Comparison of ENCODE assay signal across 8 mouse cellular contexts in genomic region chr8:118443361-118443760, GRCm38 (mm10).
DNase-seq lines count a peak whose midpoint lies in the region; ATAC-seq and TF ChIP-seq lines count a peak whose summit lies in the region.
"Had no signal": no experiment of that assay in that cellular context is flagged by ENCODE, and none has a peak within 500 bp of the region (broad histone marks: within the 10 kb centered on the region; RNA-seq: fewer than 3 reads in every experiment).

No protein-coding gene starts in this region.

- H3K9ac ChIP-seq in heart, postnatal 0 days (replicated peaks; ENCODE audit: low read depth, low read length): no peak overlapping the region
- H3K9ac ChIP-seq in heart, embryonic 11.5 days (ENCODE audit: low read depth, low read length): no peak overlapping the region

- H3K27ac ChIP-seq in heart, postnatal 0 days (ENCODE audit: low read depth): no peak overlapping the region
- H3K27ac ChIP-seq in heart, embryonic 11.5 days (ENCODE audit: low read depth, low read length): no peak overlapping the region

- DNase-seq in heart, postnatal 0 days (ENCODE audit: low spot score): no peak
- peak; percentile 17 for DNase-seq in right cerebral cortex, postnatal 14 days
- DNase-seq in right cerebral cortex, postnatal 10 days (ENCODE audit: low spot score in 2 of 2): no peak
- no peak for DNase-seq in brain, embryonic 14.5 days (ENCODE audit: low read depth)
- peak; percentile 25 for DNase-seq in retina, postnatal 1 day

- no peaks in the 10 kb centered on the region for H3K36me3 ChIP-seq in heart, postnatal 0 days (replicated peaks; ENCODE audit: control insufficient read depth, insufficient read depth, low read length)
- no peaks in the 10 kb centered on the region for H3K36me3 ChIP-seq in heart, embryonic 11.5 days (ENCODE audit: control insufficient read depth, insufficient read depth, low read length)

- H3K4me3 ChIP-seq in heart, postnatal 0 days (ENCODE audit: low read depth, low read length): no peak overlapping the region
- H3K4me3 ChIP-seq in heart, embryonic 11.5 days (ENCODE audit: low read depth, low read length): no peak overlapping the region

- no peak overlapping the region for H3K4me2 ChIP-seq in heart, postnatal 0 days (ENCODE audit: low read depth, low read length)
- no peak overlapping the region for H3K4me2 ChIP-seq in heart, embryonic 11.5 days

- TF ChIP-seq CTCF in heart, postnatal 0 days (IDR thresholded peaks at IDR 0.05; ENCODE audit: low read depth): peak; percentile 65
- TF ChIP-seq CTCF in brain, embryonic 14.5 days (IDR thresholded peaks at IDR 0.05; ENCODE audit: borderline replicate concordance, extremely low read depth, insufficient read depth, insufficient read length): peak; percentile 41; the same call in 1 of the 2 replicates

- peaks cover 9% of the 10 kb centered on the region; the same call in 1 of the 2 replicates for H3K4me1 ChIP-seq in heart, postnatal 0 days (ENCODE audit: control insufficient read depth, insufficient read depth)
- 0 out of 2 replicates have a peak, but pooled peaks cover 2% of the 10 kb centered on the region for H3K4me1 ChIP-seq in heart, embryonic 11.5 days (ENCODE audit: control insufficient read depth, insufficient read depth, low read length)

- no peak for ATAC-seq in heart, postnatal 0 days (ENCODE audit: insufficient read depth, low read depth)
- ATAC-seq in heart, embryonic 11.5 days (replicated peaks; ENCODE audit: insufficient number of reproducible peaks, low FRiP score, low TSS enrichment): no peak
- ATAC-seq in megakaryocyte, adult 5-6 weeks (ENCODE audit: poor library complexity, severe bottlenecking): no peak
- ATAC-seq: midbrain, embryonic 16.5 days had no signal

- no peak for TF ChIP-seq EP300 in heart, postnatal 0 days (IDR thresholded peaks at IDR 0.05; ENCODE audit: low read depth)

- WGBS in heart, postnatal 0 days: 46% methylated on average over 3 of the region's 3 CpGs
- 59% methylated on average over 3 of the region's 3 CpGs for WGBS in heart, embryonic 11.5 days (ENCODE audit: insufficient replicate concordance)

- H3K27me3 ChIP-seq in heart, postnatal 0 days (ENCODE audit: control insufficient read depth, insufficient read depth, low read length): no peaks in the 10 kb centered on the region
- H3K27me3 ChIP-seq in heart, embryonic 11.5 days (ENCODE audit: control insufficient read depth, insufficient read depth, low read length): no peaks in the 10 kb centered on the region

- H3K9me3 ChIP-seq in heart, postnatal 0 days (replicated peaks; ENCODE audit: control insufficient read depth, low read length): no peaks in the 10 kb centered on the region
- no peaks in the 10 kb centered on the region for H3K9me3 ChIP-seq in heart, embryonic 11.5 days (replicated peaks; ENCODE audit: control insufficient read depth, low read length)

- TF ChIP-seq POLR2A in brain, embryonic 14.5 days (IDR thresholded peaks at IDR 0.05; ENCODE audit: borderline replicate concordance, extremely low read depth, insufficient read depth, insufficient read length, poor library complexity, severe bottlenecking): no peak

Comparison
In these comparisons a context has a peak if more than half of its experiments do, and no peak if none do; other contexts are left out.
1. DNase-seq: peak in right cerebral cortex, postnatal 14 days (single experiment) and retina, postnatal 1 day (single experiment); none in heart, postnatal 0 days (single experiment), right cerebral cortex, postnatal 10 days (0 of 2) and brain, embryonic 14.5 days (single experiment).